25 mouse cellular contexts compared by ENCODE assay signal in the genomic region with DNA sequence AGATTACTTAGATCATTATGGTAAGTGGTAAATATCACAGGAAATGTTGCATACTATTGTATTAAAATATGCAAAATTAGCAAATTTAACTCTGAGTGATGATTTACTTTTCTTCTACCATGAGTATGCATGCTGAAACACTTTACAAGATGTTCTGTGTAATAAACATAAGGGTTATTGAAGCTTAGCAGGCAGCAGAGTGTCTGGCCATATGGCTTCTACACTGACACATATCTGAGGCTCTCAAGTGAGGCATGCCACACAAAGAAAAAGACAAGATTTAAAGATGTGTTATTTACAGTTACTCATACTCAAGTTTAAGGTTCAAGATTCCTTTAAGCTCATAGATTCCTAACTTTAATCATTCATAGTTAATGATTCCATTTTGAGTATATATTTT. TPM values are rescaled to one million over a fixed set of nuclear protein-coding genes. Genes with fewer than 3 reads are reported as not detected.
DNase-seq lines count a peak whose midpoint lies in the region; TF ChIP-seq lines count a peak whose summit lies in the region.
"Had no signal": no experiment of that assay in that cellular context is flagged by ENCODE, and none has a peak within 500 bp of the region (broad histone marks: within the 10 kb centered on the region; RNA-seq: fewer than 3 reads in every experiment).

No protein-coding gene starts in this region.

- no peak overlapping the region for H3K4me3 ChIP-seq in layer of hippocampus, adult 2 months
- no peak overlapping the region for H3K4me3 ChIP-seq in midbrain, embryonic 10.5 days
- H3K4me3 ChIP-seq: embryonic facial prominence, embryonic 10.5 days; embryonic facial prominence, embryonic 12.5 days; forebrain, embryonic 12.5 days had no signal

- intact Hi-C loops in heart, postnatal 14 days (cut with DNase I): no loop called here

- TF ChIP-seq CTCF in layer of hippocampus, adult 2 months (conservative IDR thresholded peaks at IDR 0.05): no peak
- no peak for TF ChIP-seq CTCF in brain, embryonic 14.5 days (IDR thresholded peaks at IDR 0.05; ENCODE audit: borderline replicate concordance, extremely low read depth, insufficient read depth, insufficient read length)

- no peaks in the 10 kb centered on the region for H3K9me3 ChIP-seq in midbrain, embryonic 10.5 days (replicated peaks)
- H3K9me3 ChIP-seq: embryonic facial prominence, embryonic 10.5 days; embryonic facial prominence, embryonic 12.5 days; forebrain, embryonic 12.5 days had no signal

- no peaks in the 10 kb centered on the region for H3K4me1 ChIP-seq in midbrain, embryonic 10.5 days
- H3K4me1 ChIP-seq: embryonic facial prominence, embryonic 10.5 days; embryonic facial prominence, embryonic 12.5 days; forebrain, embryonic 12.5 days had no signal

- H3K27ac ChIP-seq in layer of hippocampus, adult 2 months: no peak overlapping the region
- no peak overlapping the region for H3K27ac ChIP-seq in midbrain, embryonic 10.5 days (replicated peaks)
- H3K27ac ChIP-seq: embryonic facial prominence, embryonic 10.5 days; embryonic facial prominence, embryonic 12.5 days; forebrain, embryonic 12.5 days had no signal

- no peak for TF ChIP-seq POLR2A in brain, embryonic 14.5 days (IDR thresholded peaks at IDR 0.05; ENCODE audit: borderline replicate concordance, extremely low read depth, insufficient read depth, insufficient read length, poor library complexity, severe bottlenecking)

- no peaks in the 10 kb centered on the region for H3K36me3 ChIP-seq in midbrain, embryonic 10.5 days
- H3K36me3 ChIP-seq: embryonic facial prominence, embryonic 10.5 days; embryonic facial prominence, embryonic 12.5 days; forebrain, embryonic 12.5 days had no signal

- peak; percentile 8 to 9 for DNase-seq in layer of hippocampus, adult 2 months (ENCODE audit: low spot score in 2 of 2)
- DNase-seq in layer of hippocampus, postnatal 10 days (ENCODE audit: low spot score in 2 of 2): no peak
- DNase-seq in brain, adult 2 months (ENCODE audit: low read depth, low spot score): peak; percentile 27
- peak; percentile 17 for DNase-seq in brain, embryonic 14.5 days (ENCODE audit: low read depth)
- DNase-seq in midbrain, embryonic 10.5 days (ENCODE audit: low spot score): no peak
- no peak for DNase-seq in heart, postnatal 14 days
- DNase-seq: adrenal gland, adult 2 months; adrenal gland, postnatal 10 days; adrenal gland, postnatal 25 days; cerebellum, adult 11 months; cerebellum, adult 2 months; cerebellum, adult 9-10 months; cerebellum, postnatal 10 days; cerebellum, postnatal 25 days had no signal

- no peaks in the 10 kb centered on the region for H3K27me3 ChIP-seq in midbrain, embryonic 10.5 days (ENCODE audit: low read depth, poor library complexity, severe bottlenecking)
- H3K27me3 ChIP-seq: embryonic facial prominence, embryonic 12.5 days; forebrain, embryonic 12.5 days had no signal

RNA-seq across cellular contexts. Expression of a gene that starts 13.9 kb away (rescaled TPM):
- not detected for total RNA-seq in layer of hippocampus, adult 2 months (2021)
- total RNA-seq in layer of hippocampus, postnatal 10 days (2021): not detected
- polyA plus RNA-seq in brain, embryonic 14.5 days (2012; rRNA removed): not detected in 2 replicates
- not detected in 2 replicates for polyA plus RNA-seq in midbrain, embryonic 10.5 days (2016; fragmentation: Nextera tagmentation; extraction: Ambion mirVana)
- not detected for total RNA-seq in heart, postnatal 14 days (2021)
- total RNA-seq: adrenal gland, adult 2 months; adrenal gland, postnatal 10 days; adrenal gland, postnatal 25 days; adrenal gland, postnatal 4 days; ES-E14; MEL had no signal
- polyA plus RNA-seq: adrenal gland, adult 2 months; C2C12; cerebellum, adult 2 months; cortical plate, adult 2 months; embryonic facial prominence, embryonic 10.5 days; embryonic facial prominence, embryonic 12.5 days; embryonic facial prominence, embryonic 14.5 days; forebrain, embryonic 12.5 days; forebrain, embryonic 14.5 days; forebrain, embryonic 16.5 days had no signal

RNA-seq across cellular contexts. Expression of a gene that starts 32.4 kb away (rescaled TPM):
- not detected for total RNA-seq in layer of hippocampus, adult 2 months (2021)
- not detected for total RNA-seq in layer of hippocampus, postnatal 10 days (2021)
- polyA plus RNA-seq in brain, embryonic 14.5 days (2012; rRNA removed): not detected in 2 replicates
- not detected in 2 replicates for polyA plus RNA-seq in midbrain, embryonic 10.5 days (2016; fragmentation: Nextera tagmentation; extraction: Ambion mirVana)
- not detected for total RNA-seq in heart, postnatal 14 days (2021)
- total RNA-seq: adrenal gland, adult 2 months; adrenal gland, postnatal 10 days; adrenal gland, postnatal 25 days; adrenal gland, postnatal 4 days; ES-E14; MEL had no signal
- polyA plus RNA-seq: adrenal gland, adult 2 months; C2C12; cerebellum, adult 2 months; cortical plate, adult 2 months; embryonic facial prominence, embryonic 10.5 days; embryonic facial prominence, embryonic 12.5 days; embryonic facial prominence, embryonic 14.5 days; forebrain, embryonic 12.5 days; forebrain, embryonic 14.5 days; forebrain, embryonic 16.5 days had no signal

RNA-seq across cellular contexts. Expression of a gene that starts 42.1 kb away (rescaled TPM):
- total RNA-seq in layer of hippocampus, adult 2 months (2021): not detected
- not detected for total RNA-seq in layer of hippocampus, postnatal 10 days (2021)
- not detected in 2 replicates for polyA plus RNA-seq in brain, embryonic 14.5 days (2012; rRNA removed)
- not detected in 2 replicates for polyA plus RNA-seq in midbrain, embryonic 10.5 days (2016; fragmentation: Nextera tagmentation; extraction: Ambion mirVana)
- not detected for total RNA-seq in heart, postnatal 14 days (2021)
- total RNA-seq: adrenal gland, adult 2 months; adrenal gland, postnatal 10 days; adrenal gland, postnatal 25 days; adrenal gland, postnatal 4 days; ES-E14; MEL had no signal
- polyA plus RNA-seq: adrenal gland, adult 2 months; C2C12; cerebellum, adult 2 months; cortical plate, adult 2 months; embryonic facial prominence, embryonic 10.5 days; embryonic facial prominence, embryonic 12.5 days; embryonic facial prominence, embryonic 14.5 days; forebrain, embryonic 12.5 days; forebrain, embryonic 14.5 days; forebrain, embryonic 16.5 days had no signal

RNA-seq across cellular contexts. Expression of a gene that starts 44.9 kb away (rescaled TPM):
- not detected for total RNA-seq in layer of hippocampus, adult 2 months (2021)
- not detected for total RNA-seq in layer of hippocampus, postnatal 10 days (2021)
- not detected in 2 replicates for polyA plus RNA-seq in brain, embryonic 14.5 days (2012; rRNA removed)
- not detected in 2 replicates for polyA plus RNA-seq in midbrain, embryonic 10.5 days (2016; fragmentation: Nextera tagmentation; extraction: Ambion mirVana)
- total RNA-seq in heart, postnatal 14 days (2021): not detected
- total RNA-seq: adrenal gland, adult 2 months; adrenal gland, postnatal 10 days; adrenal gland, postnatal 25 days; adrenal gland, postnatal 4 days; ES-E14; MEL had no signal
- polyA plus RNA-seq: adrenal gland, adult 2 months; C2C12; cerebellum, adult 2 months; cortical plate, adult 2 months; embryonic facial prominence, embryonic 10.5 days; embryonic facial prominence, embryonic 12.5 days; forebrain, embryonic 12.5 days; forebrain, embryonic 14.5 days; forebrain, embryonic 16.5 days had no signal

Comparison
In these comparisons a context has a peak if more than half of its experiments do, and no peak if none do; other contexts are left out.
1. DNase-seq: peak in layer of hippocampus, adult 2 months (2 of 2), brain, adult 2 months (single experiment) and brain, embryonic 14.5 days (single experiment); none in layer of hippocampus, postnatal 10 days (0 of 2), midbrain, embryonic 10.5 days (single experiment) and heart, postnatal 14 days (0 of 2).